Mouse (Mus musculus) lung, embryonic 16.5 days (tissue): Measurements from ENCODE around the gene Gm2115. TPM values are rescaled to one million over a fixed set of nuclear protein-coding genes. Genes with fewer than 3 reads are reported as not detected.

Experiments
- ATAC-seq: fragments of 200-750 bp; cut with Nextera tagmentation; 2 replicates; pipeline ENCODE4 v1.8.0; 2017; ENCODE audit warnings: low read depth, mild to moderate bottlenecking, moderate library complexity
- H3K27ac ChIP-seq: fragments of 300-500 bp; sonication (generic); 2 replicates; pipeline ENCODE4 v1.5.1; 2014; ENCODE audit warnings: mild to moderate bottlenecking, control low read depth, low read length
- H3K27me3 ChIP-seq: fragments of 300-500 bp; sonication (generic); 2 replicates; pipeline ENCODE4 v1.6.1; 2014; ENCODE audit warnings: low read depth, low read length, mixed read lengths; ENCODE audit not compliant: control insufficient read depth, insufficient read depth
- H3K36me3 ChIP-seq: fragments of 300-500 bp; sonication (generic); 2 replicates; pipeline ENCODE4 v1.6.1; 2014; ENCODE audit warnings: low read length; ENCODE audit not compliant: control insufficient read depth, insufficient read depth
- H3K4me1 ChIP-seq: fragments of 300-500 bp; sonication (generic); replicated peaks from 2 replicates; pipeline ENCODE4 v1.6.1; 2014; ENCODE audit warnings: low read length, mixed read lengths; ENCODE audit not compliant: control insufficient read depth, insufficient read depth
- H3K4me2 ChIP-seq: fragments of 300-500 bp; sonication (generic); 2 replicates; pipeline ENCODE4 v1.6.1; 2014; ENCODE audit warnings: low read depth, low read length, control low read depth
- H3K4me3 ChIP-seq: fragments of 300-500 bp; sonication (generic); 2 replicates; pipeline ENCODE4 v1.5.1; 2014; ENCODE audit warnings: mild to moderate bottlenecking, low read length, control low read depth
- H3K9ac ChIP-seq: fragments of 300-500 bp; sonication (generic); 2 replicates; pipeline ENCODE4 v1.6.1; 2014; ENCODE audit warnings: low read length, control low read depth
- H3K9me3 ChIP-seq: fragments of 300-500 bp; sonication (generic); 2 replicates; pipeline ENCODE4 v1.6.1; 2016; ENCODE audit warnings: low read length; ENCODE audit not compliant: control insufficient read depth
- WGBS: fragments of 180-500 bp; shearing (Covaris S2); extraction: QIAGEN DNeasy Blood & Tissue Kit; methylation state at CpG from one replicate; pipeline ENCODE4 v1.1.7; 2014; 5-methylcytosine and 5-hydroxymethylcytosine counted together
- polyA plus RNA-seq: library from polyadenylated mRNA; unstranded; fragments of >200 nt; fragmentation: Nextera tagmentation; extraction: Ambion mirVana; gene quantifications from 2 replicates; pipeline ENCODE4 v1.2.1, GENCODE M21; 2015

Gene Gm2115
- polyA plus RNA-seq, 1 experiment from 2014 or later = 3.4 TPM

GRCm38 (mm10) chr7:84534632-84535031 is 5.9 kb downstream of the Gm2115 start:
- Histone ChIP-seq H3K9ac (no peak overlapping the region), H3K27me3 (peaks cover 2% of the 10 kb centered on the region; the same call in 1 of the 2 replicates), H3K36me3 (no peaks in the 10 kb centered on the region), H3K4me1 (no peaks in the 10 kb centered on the region), H3K9me3 (no peaks in the 10 kb centered on the region), H3K27ac (no peak overlapping the region), H3K4me3 (no peak overlapping the region), H3K4me2 (no peak overlapping the region)
- no peak for ATAC-seq
- WGBS = 71% methylated on average over 3 of the region's 3 CpGs

- H3K27me3 ChIP-seq = no peaks in the 10 kb centered on the region
- no peaks in the 10 kb centered on the region for H3K36me3 ChIP-seq
- H3K4me3 ChIP-seq = no peak overlapping the region
- no peaks in the 10 kb centered on the region for H3K4me1 ChIP-seq
- H3K4me2 ChIP-seq = no peak overlapping the region
- H3K9me3 ChIP-seq = no peaks in the 10 kb centered on the region
- 81% methylated on average over 4 of the region's 4 CpGs for WGBS
- H3K9ac ChIP-seq = no peak overlapping the region
- no peak for ATAC-seq
- H3K27ac ChIP-seq = no peak overlapping the region
These were observed 16.2 kb downstream of the Gm2115 start for GRCm38 (mm10) chr7:84544946-84545345.

- WGBS = 64% methylated on average over 4 of the region's 4 CpGs
- Histone ChIP-seq H3K4me3 (no peak overlapping the region), H3K9ac (no peak overlapping the region), H3K9me3 (no peaks in the 10 kb centered on the region), H3K4me1 (no peaks in the 10 kb centered on the region), H3K27me3 (no peaks in the 10 kb centered on the region), H3K27ac (no peak overlapping the region), H3K4me2 (no peak overlapping the region), H3K36me3 (no peaks in the 10 kb centered on the region)
- ATAC-seq = no peak
These were observed 17.9 kb downstream of the Gm2115 start for GRCm38 (mm10) chr7:84546667-84547066.

GRCm38 (mm10) chr7:84551472-84551871 is 22.7 kb downstream of the Gm2115 start:
- Histone ChIP-seq H3K27ac (no peak overlapping the region), H3K4me2 (no peak overlapping the region), H3K9me3 (no peaks in the 10 kb centered on the region), H3K4me1 (no peaks in the 10 kb centered on the region), H3K9ac (no peak overlapping the region), H3K36me3 (no peaks in the 10 kb centered on the region), H3K27me3 (no peaks in the 10 kb centered on the region), H3K4me3 (no peak overlapping the region)
- 75% methylated on average over 2 of the region's 2 CpGs for WGBS
- no peak for ATAC-seq

- no peaks in the 10 kb centered on the region; the same call in 1 of the 2 replicates for H3K36me3 ChIP-seq
- WGBS = 60% methylated on average over 3 of the region's 3 CpGs
These were observed 26.5 kb downstream of the Gm2115 start for GRCm38 (mm10) chr7:84555294-84555693.

GRCm38 (mm10) chr7:84557332-84557731 is 28.6 kb downstream of the Gm2115 start:
- Histone ChIP-seq H3K4me1 (no peaks in the 10 kb centered on the region), H3K9me3 (no peaks in the 10 kb centered on the region), H3K9ac (no peak overlapping the region), H3K4me2 (no peak overlapping the region), H3K27me3 (no peaks in the 10 kb centered on the region), H3K36me3 (no peaks in the 10 kb centered on the region; the same call in 1 of the 2 replicates), H3K27ac (no peak overlapping the region), H3K4me3 (no peak overlapping the region)
- no peak for ATAC-seq
- 69% methylated on average over 3 of the region's 3 CpGs for WGBS

More at GRCm38 (mm10) chr7:84555294-84555693, 26.5 kb downstream of the Gm2115 start:
- Histone ChIP-seq H3K9ac (no peak overlapping the region), H3K9me3 (no peaks in the 10 kb centered on the region), H3K4me1 (no peaks in the 10 kb centered on the region), H3K4me3 (no peak overlapping the region), H3K27ac (no peak overlapping the region), H3K4me2 (no peak overlapping the region), H3K27me3 (no peaks in the 10 kb centered on the region)
- no peak for ATAC-seq

GRCm38 (mm10) chr7:84560500-84560899 is 31.7 kb downstream of the Gm2115 start:
- Histone ChIP-seq H3K27me3 (no peaks in the 10 kb centered on the region), H3K9ac (no peak overlapping the region), H3K4me1 (no peaks in the 10 kb centered on the region), H3K36me3 (no peaks in the 10 kb centered on the region; the same call in 1 of the 2 replicates), H3K27ac (peak overlapping the region; percentile 63; the same call in 1 of the 2 replicates), H3K4me3 (no peak overlapping the region), H3K4me2 (no peak overlapping the region), H3K9me3 (no peaks in the 10 kb centered on the region)
- peak; percentile 66 for ATAC-seq
- 60% methylated on average over 1 of the region's 1 CpGs for WGBS

- WGBS = 72% methylated on average over 3 of the region's 3 CpGs
- no peaks in the 10 kb centered on the region for H3K9me3 ChIP-seq
- ATAC-seq = no peak
- H3K4me3 ChIP-seq = no peak overlapping the region
- H3K27me3 ChIP-seq = no peaks in the 10 kb centered on the region
- no peak overlapping the region for H3K27ac ChIP-seq
- no peak overlapping the region for H3K9ac ChIP-seq
- H3K36me3 ChIP-seq = no peaks in the 10 kb centered on the region
- H3K4me2 ChIP-seq = no peak overlapping the region
- no peaks in the 10 kb centered on the region for H3K4me1 ChIP-seq
These were observed 35.5 kb downstream of the Gm2115 start for GRCm38 (mm10) chr7:84564236-84564635.

GRCm38 (mm10) chr7:84566200-84566599 is 37.4 kb downstream of the Gm2115 start:
- Histone ChIP-seq H3K9ac (no peak overlapping the region), H3K9me3 (no peaks in the 10 kb centered on the region), H3K4me3 (no peak overlapping the region), H3K36me3 (no peaks in the 10 kb centered on the region), H3K4me2 (no peak overlapping the region), H3K4me1 (no peaks in the 10 kb centered on the region), H3K27me3 (no peaks in the 10 kb centered on the region), H3K27ac (no peak overlapping the region)
- ATAC-seq = no peak
- 55% methylated on average over 6 of the region's 6 CpGs for WGBS

GRCm38 (mm10) chr7:84577034-84577433 is 48.3 kb downstream of the Gm2115 start:
- Histone ChIP-seq H3K4me2 (no peak overlapping the region), H3K27ac (no peak overlapping the region), H3K4me1 (no peaks in the 10 kb centered on the region), H3K9ac (no peak overlapping the region), H3K36me3 (no peaks in the 10 kb centered on the region), H3K4me3 (no peak overlapping the region), H3K27me3 (no peaks in the 10 kb centered on the region), H3K9me3 (no peaks in the 10 kb centered on the region)
- WGBS = 72% methylated on average over 2 of the region's 2 CpGs
- ATAC-seq = no peak
